35 mouse cellular contexts compared by ENCODE assay signal in the genomic region with DNA sequence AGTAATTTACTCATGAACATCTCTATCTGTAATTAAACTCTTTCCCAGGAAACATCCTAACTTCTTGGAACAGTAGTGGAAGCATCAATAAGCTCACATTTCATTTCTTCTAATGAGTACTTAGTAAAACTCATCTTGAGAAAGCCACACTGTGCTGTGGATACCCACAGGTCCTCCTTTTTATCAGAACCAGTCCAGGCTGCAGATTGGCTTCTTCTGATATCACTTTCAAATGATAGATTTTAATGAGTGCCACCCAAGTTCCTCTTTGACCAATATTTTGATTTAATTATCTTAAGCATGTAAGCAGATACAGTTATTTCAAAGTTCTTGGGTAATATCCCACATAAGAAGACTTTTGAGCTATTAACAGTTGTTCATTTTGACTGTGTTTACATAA.
"Had no signal": no experiment of that assay in that cellular context is flagged by ENCODE, and none has a peak within 500 bp of the region (broad histone marks: within the 10 kb centered on the region; RNA-seq: fewer than 3 reads in every experiment).

No protein-coding gene starts in this region.

- DNase-seq: heart, postnatal 10 days; heart, postnatal 14 days; heart, postnatal 36 days; heart, postnatal 4 days; kidney, adult 11 months; kidney, adult 18-20 months; kidney, adult 2 months; kidney, adult 8-10 months; kidney, adult 9 months; kidney, postnatal 10 days; kidney, postnatal 14 days; kidney, postnatal 25 days; kidney, postnatal 36 days; kidney, postnatal 4 days; layer of hippocampus, adult 9-11 months; layer of hippocampus, postnatal 36 days had no signal

- H3K4me2 ChIP-seq: heart, embryonic 11.5 days; heart, embryonic 12.5 days; heart, embryonic 13.5 days; heart, embryonic 15.5 days; hindbrain, embryonic 12.5 days; hindbrain, embryonic 13.5 days; hindbrain, embryonic 14.5 days; hindbrain, embryonic 15.5 days; intestine, embryonic 15.5 days; kidney, embryonic 15.5 days had no signal

- H3K9ac ChIP-seq: heart, embryonic 12.5 days; heart, embryonic 13.5 days; heart, embryonic 15.5 days; hindbrain, embryonic 12.5 days; hindbrain, embryonic 13.5 days; hindbrain, embryonic 14.5 days; hindbrain, embryonic 15.5 days; intestine, embryonic 15.5 days; kidney, embryonic 15.5 days had no signal

- H3K4me1 ChIP-seq: heart, embryonic 10.5 days; heart, embryonic 12.5 days; heart, embryonic 13.5 days; heart, embryonic 15.5 days; hindbrain, embryonic 10.5 days; hindbrain, embryonic 15.5 days; intestine, embryonic 15.5 days had no signal

- H3K4me3 ChIP-seq: heart, embryonic 10.5 days; heart, embryonic 12.5 days; heart, embryonic 13.5 days; heart, embryonic 15.5 days; hindbrain, embryonic 10.5 days; hindbrain, embryonic 12.5 days; hindbrain, embryonic 13.5 days; hindbrain, embryonic 15.5 days; intestine, embryonic 15.5 days; kidney, embryonic 15.5 days; layer of hippocampus, adult 2 months had no signal

- H3K36me3 ChIP-seq: heart, embryonic 13.5 days; heart, embryonic 15.5 days; hindbrain, embryonic 13.5 days; hindbrain, embryonic 15.5 days; intestine, embryonic 15.5 days had no signal

- H3K27me3 ChIP-seq: heart, embryonic 12.5 days; heart, embryonic 13.5 days; heart, embryonic 15.5 days; hindbrain, embryonic 12.5 days; hindbrain, embryonic 13.5 days; hindbrain, embryonic 15.5 days; intestine, embryonic 15.5 days; kidney, embryonic 15.5 days had no signal

- H3K9me3 ChIP-seq: heart, embryonic 10.5 days; heart, embryonic 12.5 days; heart, embryonic 13.5 days; heart, embryonic 15.5 days; hindbrain, embryonic 10.5 days; hindbrain, embryonic 12.5 days; hindbrain, embryonic 13.5 days; hindbrain, embryonic 15.5 days; intestine, embryonic 15.5 days; kidney, embryonic 15.5 days had no signal

- ATAC-seq: hindbrain, embryonic 16.5 days; hindbrain, postnatal 0 days; inflammation-experienced regulatory T-cells, adult 6 months; intestine, embryonic 15.5 days; intestine, embryonic 16.5 days; intestine, postnatal 0 days had no signal

- H3K27ac ChIP-seq: heart, embryonic 10.5 days; heart, embryonic 13.5 days; heart, embryonic 15.5 days; hindbrain, embryonic 10.5 days; hindbrain, embryonic 12.5 days; hindbrain, embryonic 13.5 days; hindbrain, embryonic 14.5 days; hindbrain, embryonic 15.5 days; hindbrain, postnatal 0 days; intestine, embryonic 15.5 days; kidney, embryonic 15.5 days; kidney, postnatal 0 days; layer of hippocampus, adult 2 months had no signal
